Mouse (Mus musculus) forebrain, embryonic 13.5 days (tissue): ENCODE results near the gene S100pbp. TPM values are rescaled to one million over a fixed set of nuclear protein-coding genes. Genes with fewer than 3 reads are reported as not detected.

Source experiments
- ATAC-seq: fragments of 200-750 bp; cut with Nextera tagmentation; 2 replicates; pipeline ENCODE4 v1.8.0; 2017
- H3K27ac ChIP-seq: fragments of 300-500 bp; sonication (generic); 2 replicates; pipeline ENCODE4 v1.5.1; 2015; ENCODE audit warnings: inconsistent platforms, mild to moderate bottlenecking, moderate library complexity
- H3K27me3 ChIP-seq: fragments of 300-500 bp; sonication (generic); 2 replicates; pipeline ENCODE4 v1.6.1; 2015; ENCODE audit warnings: mild to moderate bottlenecking, inconsistent platforms
- H3K36me3 ChIP-seq: fragments of 300-500 bp; sonication (generic); 2 replicates; pipeline ENCODE4 v1.6.1; 2015; ENCODE audit warnings: mild to moderate bottlenecking, inconsistent platforms; ENCODE audit not compliant: poor library complexity, severe bottlenecking
- H3K4me1 ChIP-seq: fragments of 300-500 bp; sonication (generic); 2 replicates; pipeline ENCODE4 v1.6.1; 2015; ENCODE audit warnings: inconsistent platforms
- H3K4me2 ChIP-seq: fragments of 300-500 bp; sonication (generic); 2 replicates; pipeline ENCODE4 v1.6.1; 2015; ENCODE audit warnings: inconsistent platforms, mild to moderate bottlenecking, moderate library complexity
- H3K4me3 ChIP-seq: fragments of 300-500 bp; sonication (generic); 2 replicates; pipeline ENCODE4 v1.5.1; 2015; ENCODE audit warnings: mild to moderate bottlenecking, inconsistent platforms
- H3K9ac ChIP-seq: fragments of 300-500 bp; sonication (generic); 2 replicates; pipeline ENCODE4 v1.6.1; 2015; ENCODE audit warnings: mild to moderate bottlenecking, inconsistent platforms
- H3K9me3 ChIP-seq: fragments of 300-500 bp; sonication (generic); replicated peaks from 2 replicates; pipeline ENCODE4 v1.6.1; 2016; ENCODE audit warnings: inconsistent platforms
- WGBS: fragments of 180-500 bp; shearing (Covaris S2); methylation state at CpG from one replicate; pipeline ENCODE4 v1.1.7; 2015; 5-methylcytosine and 5-hydroxymethylcytosine counted together
- polyA plus RNA-seq: library from polyadenylated mRNA; unstranded; fragments of >200 nt; fragmentation: Nextera tagmentation; extraction: Ambion mirVana; gene quantifications from 2 replicates; pipeline ENCODE4 v1.2.1, GENCODE M21; 2015

Gene S100pbp
- polyA plus RNA-seq, 1 experiment from 2014 or later = 15.6 TPM

DNA sequence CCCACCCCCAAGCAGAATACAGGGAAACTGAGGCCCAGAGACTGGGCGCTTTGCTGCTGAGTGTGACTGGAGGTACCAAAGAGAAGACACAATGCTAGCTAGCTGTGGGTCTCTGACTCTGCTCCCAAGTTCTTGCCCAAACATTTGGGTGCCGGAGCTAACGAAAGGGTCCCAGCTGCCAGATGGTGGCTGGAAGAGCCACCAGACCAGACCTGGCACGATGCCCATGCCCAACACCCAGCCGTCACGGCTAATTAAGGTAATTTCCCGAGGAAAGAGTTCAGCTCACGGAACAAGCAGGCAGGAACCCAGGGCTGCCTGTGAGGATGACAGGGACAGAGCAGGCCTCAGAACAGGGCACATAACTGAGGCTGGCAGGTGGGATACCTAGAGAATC lies 38.5 kb upstream of the S100pbp start:
- peak overlapping the region; percentile 67 for H3K4me2 ChIP-seq
- peak overlapping the region; percentile 67 for H3K9ac ChIP-seq
- H3K4me1 ChIP-seq = peaks cover 57% of the 10 kb centered on the region
- H3K27ac ChIP-seq = peak overlapping the region; percentile 72
- peaks cover 20% of the 10 kb centered on the region for H3K36me3 ChIP-seq
- H3K27me3 ChIP-seq = peaks cover 3% of the 10 kb centered on the region; the same call in 1 of the 2 replicates
- peak overlapping the region; percentile 43 for H3K4me3 ChIP-seq
- ATAC-seq = peak; percentile 29; the same call in 1 of the 2 replicates
- H3K9me3 ChIP-seq = no peaks in the 10 kb centered on the region
- 10% methylated on average over 8 of the region's 8 CpGs for WGBS

DNA sequence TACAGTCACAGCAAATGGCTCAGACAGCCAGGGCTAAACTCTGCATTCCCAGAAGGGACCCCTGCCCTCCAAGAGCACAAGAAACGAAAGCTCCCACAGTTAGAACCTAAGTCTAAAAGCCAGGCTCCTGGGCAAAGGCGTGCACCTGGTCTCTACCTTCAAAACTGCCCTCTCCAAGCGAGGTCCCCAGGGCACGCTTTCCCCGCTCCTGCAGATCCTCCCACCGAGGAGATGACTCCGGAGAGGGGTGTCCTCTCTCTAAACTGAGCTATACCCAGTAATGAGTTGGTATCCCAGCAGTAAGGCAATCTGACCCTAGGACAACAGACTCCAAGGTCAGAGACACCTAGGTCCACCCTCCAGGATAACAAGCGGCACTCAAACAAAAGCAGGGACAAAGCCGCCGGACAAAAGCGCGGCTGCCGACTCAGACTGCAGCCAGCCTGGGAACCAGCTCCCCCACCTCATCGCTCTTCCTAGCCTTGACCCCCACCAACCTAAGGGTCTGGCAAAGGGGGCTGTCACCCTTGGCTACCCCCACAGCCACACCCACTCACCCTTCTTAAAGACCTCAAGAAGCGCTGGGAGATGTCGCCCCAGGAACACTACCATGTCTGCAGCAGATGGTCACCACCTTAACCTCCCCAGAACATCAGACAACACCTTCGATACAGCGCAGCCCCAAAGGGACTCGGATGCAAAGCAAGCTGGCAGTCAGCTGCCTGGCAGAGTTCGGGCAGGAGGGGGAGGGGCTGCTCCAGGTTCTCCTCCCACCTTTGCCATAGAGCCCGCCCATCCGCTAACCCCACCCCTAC lies 37.9 kb upstream of the S100pbp start:
- no peaks in the 10 kb centered on the region for H3K9me3 ChIP-seq
- H3K4me3 ChIP-seq = peak overlapping the region; percentile 43
- peak overlapping the region; percentile 67 for H3K4me2 ChIP-seq
- ATAC-seq = peak; percentile 60
- 6% methylated on average over 22 of the region's 22 CpGs for WGBS
- H3K36me3 ChIP-seq = peaks cover 26% of the 10 kb centered on the region
- H3K27me3 ChIP-seq = peaks cover 8% of the 10 kb centered on the region; the same call in 1 of the 2 replicates
- H3K27ac ChIP-seq = peak overlapping the region; percentile 72
- peak overlapping the region; percentile 67 for H3K9ac ChIP-seq
- peaks cover 59% of the 10 kb centered on the region for H3K4me1 ChIP-seq

DNA sequence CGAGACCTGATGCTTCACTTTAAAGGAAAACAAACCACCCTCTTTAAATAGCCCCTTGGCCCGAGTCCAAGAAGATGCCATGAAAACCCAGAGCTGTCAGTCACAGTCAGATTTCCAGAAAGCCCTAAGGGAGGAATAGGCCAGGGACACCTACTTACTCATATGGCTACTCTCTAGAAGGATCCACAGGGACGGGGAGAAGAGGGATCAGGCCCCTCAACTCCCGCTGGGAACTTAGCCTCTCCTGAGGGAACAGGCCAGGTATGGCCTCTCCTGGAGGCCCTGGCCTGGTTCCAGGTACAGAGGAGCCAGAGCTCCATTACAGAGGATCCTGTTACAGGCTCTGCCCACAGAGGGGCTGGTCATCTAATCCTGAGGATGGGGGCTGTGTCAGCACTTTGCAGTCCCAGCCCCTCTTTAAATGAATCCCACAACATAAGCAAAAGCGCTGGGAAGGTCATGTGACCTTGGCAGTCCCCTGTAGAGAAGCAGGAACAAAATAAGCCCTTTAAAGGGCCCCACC lies 37.0 kb upstream of the S100pbp start:
- ATAC-seq = no peak
- peak overlapping the region; percentile 67 for H3K9ac ChIP-seq
- peaks cover 53% of the 10 kb centered on the region for H3K4me1 ChIP-seq
- H3K27ac ChIP-seq = no peak overlapping the region
- H3K27me3 ChIP-seq = peaks cover 10% of the 10 kb centered on the region; the same call in 1 of the 2 replicates
- no peaks in the 10 kb centered on the region for H3K9me3 ChIP-seq
- 17% methylated on average over 5 of the region's 5 CpGs for WGBS
- H3K36me3 ChIP-seq = peaks cover 34% of the 10 kb centered on the region
- peak overlapping the region; percentile 67 for H3K4me2 ChIP-seq
- H3K4me3 ChIP-seq = peak overlapping the region; percentile 43

DNA sequence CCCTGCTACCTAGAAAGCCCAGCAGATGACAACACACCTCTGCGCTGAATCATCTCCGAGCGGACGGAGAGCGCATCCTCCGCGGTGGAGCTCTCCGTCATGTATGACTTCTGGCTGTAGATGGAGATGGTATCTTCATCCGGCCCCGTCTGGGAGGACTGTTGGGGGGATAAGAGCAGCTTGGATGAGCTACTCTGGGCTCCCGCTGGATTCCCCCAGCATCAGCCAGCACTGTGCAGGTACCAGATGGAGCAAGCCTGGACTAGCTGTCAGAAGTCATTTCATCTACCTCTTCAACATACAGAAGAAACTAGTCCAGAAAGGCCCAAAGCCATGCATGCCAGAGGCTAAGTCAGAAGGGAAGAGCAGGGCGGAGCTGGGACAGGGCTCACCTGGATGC lies 35.8 kb upstream of the S100pbp start:
- H3K27ac ChIP-seq = no peak overlapping the region
- H3K4me3 ChIP-seq = no peak overlapping the region
- H3K4me2 ChIP-seq = no peak overlapping the region
- peaks cover 45% of the 10 kb centered on the region for H3K36me3 ChIP-seq
- peaks cover 10% of the 10 kb centered on the region; the same call in 1 of the 2 replicates for H3K27me3 ChIP-seq
- ATAC-seq = no peak
- 96% methylated on average over 12 of the region's 12 CpGs for WGBS
- H3K4me1 ChIP-seq = peaks cover 49% of the 10 kb centered on the region
- no peak overlapping the region for H3K9ac ChIP-seq
- no peaks in the 10 kb centered on the region for H3K9me3 ChIP-seq

DNA sequence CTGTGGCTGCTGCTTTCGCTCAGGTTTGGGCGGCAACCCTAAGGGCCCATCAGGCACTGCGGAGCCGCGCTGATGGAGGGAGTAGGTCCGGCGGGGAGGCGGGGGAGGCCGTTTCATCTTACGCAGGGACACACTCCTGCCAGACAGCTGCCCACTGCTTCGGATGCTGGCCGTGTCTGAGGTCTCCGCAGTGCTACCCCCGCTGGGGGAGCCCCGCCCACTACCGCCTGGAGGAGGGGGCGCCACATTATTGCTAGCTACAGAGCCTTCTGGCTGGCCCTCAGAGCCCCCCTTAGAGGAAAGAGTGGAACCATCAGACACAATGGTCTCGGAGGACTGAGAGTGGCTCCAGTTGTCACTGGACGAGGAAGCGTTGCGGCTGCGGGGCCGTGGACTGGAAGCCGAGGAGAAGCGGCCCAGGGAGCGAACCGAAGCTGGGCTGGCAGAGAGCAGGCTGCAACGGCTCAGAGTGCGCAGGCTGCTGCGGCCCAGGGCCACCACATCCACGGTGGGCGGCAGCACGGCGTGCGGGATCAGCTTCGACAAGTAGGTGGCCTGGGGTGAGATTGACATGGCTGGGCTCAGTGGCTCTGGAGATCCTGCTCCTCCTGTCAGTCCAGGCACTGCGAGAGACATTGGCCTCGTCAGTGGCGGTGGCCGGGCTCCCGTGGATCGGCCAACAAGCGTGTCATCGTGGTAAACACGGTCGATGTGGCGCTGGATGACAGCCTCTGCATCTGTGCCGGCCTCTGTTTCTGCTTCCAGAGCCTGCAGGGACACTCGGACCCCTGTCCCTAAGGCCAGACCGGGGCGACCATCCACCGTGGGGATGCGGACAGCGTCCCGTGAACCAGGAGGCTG lies 34.1 kb upstream of the S100pbp start:
- peak; percentile 22; the same call in 1 of the 2 replicates for ATAC-seq
- WGBS = 34% methylated on average over 41 of the region's 55 CpGs
- peaks cover 10% of the 10 kb centered on the region; the same call in 1 of the 2 replicates for H3K27me3 ChIP-seq
- peaks cover 61% of the 10 kb centered on the region for H3K36me3 ChIP-seq
- peak overlapping the region; percentile 31 for H3K4me3 ChIP-seq
- H3K27ac ChIP-seq = no peak overlapping the region; the same call in 1 of the 2 replicates
- peaks cover 49% of the 10 kb centered on the region for H3K4me1 ChIP-seq
- H3K4me2 ChIP-seq = peak overlapping the region; percentile 62
- H3K9me3 ChIP-seq = no peaks in the 10 kb centered on the region
- peak overlapping the region; percentile 58 for H3K9ac ChIP-seq

DNA sequence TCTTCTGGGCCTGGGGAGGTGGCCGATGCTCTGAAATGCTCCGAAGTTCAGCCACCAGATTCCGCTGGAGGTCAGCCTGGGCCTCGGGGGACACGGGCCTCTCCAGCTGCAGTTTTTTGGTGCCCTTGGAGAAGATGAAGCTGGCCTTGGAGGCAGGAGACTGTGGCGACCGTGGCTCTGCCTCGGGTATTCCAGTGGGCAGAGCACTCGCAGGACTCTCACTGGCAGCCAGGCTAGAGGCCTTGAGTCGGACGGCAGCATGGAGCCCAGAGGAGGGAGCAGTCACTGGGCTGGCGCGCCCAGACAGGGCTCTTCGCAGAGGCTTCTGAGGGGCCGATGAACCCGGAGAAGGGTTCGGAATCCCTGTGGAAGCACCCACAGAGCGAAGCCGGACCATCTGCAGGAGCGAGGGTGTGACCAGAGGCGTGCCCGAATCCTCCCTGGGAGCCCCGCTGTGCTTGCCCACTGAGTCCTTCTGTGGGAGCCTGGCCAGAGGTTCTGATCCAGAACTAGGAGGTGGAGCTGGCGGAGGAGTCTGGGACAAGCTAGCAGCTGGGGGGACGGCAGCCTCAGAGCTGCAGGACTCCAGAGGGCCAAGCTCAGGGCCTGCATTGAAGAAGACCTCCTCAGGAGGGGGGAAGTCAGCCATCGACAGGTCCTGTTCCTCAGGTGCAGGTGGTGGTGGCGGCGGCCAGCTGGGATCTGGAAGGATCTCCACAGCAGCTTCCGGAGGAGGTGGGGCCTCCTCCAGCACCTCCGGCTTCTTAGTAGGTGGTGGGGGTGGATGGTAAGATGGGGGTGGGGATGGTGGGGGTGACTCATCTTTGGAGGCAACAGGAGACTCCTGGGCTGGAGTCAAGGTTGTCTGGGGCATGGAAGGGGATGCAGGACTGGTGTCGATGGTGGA lies 32.7 kb upstream of the S100pbp start:
- Histone ChIP-seq H3K27me3 (peaks cover 10% of the 10 kb centered on the region; the same call in 1 of the 2 replicates), H3K36me3 (peaks cover 75% of the 10 kb centered on the region), H3K4me3 (no peak overlapping the region), H3K4me2 (no peak overlapping the region), H3K9ac (no peak overlapping the region), H3K27ac (no peak overlapping the region), H3K4me1 (peaks cover 35% of the 10 kb centered on the region), H3K9me3 (no peaks in the 10 kb centered on the region)
- 82% methylated on average over 31 of the region's 31 CpGs for WGBS
- no peak for ATAC-seq

DNA sequence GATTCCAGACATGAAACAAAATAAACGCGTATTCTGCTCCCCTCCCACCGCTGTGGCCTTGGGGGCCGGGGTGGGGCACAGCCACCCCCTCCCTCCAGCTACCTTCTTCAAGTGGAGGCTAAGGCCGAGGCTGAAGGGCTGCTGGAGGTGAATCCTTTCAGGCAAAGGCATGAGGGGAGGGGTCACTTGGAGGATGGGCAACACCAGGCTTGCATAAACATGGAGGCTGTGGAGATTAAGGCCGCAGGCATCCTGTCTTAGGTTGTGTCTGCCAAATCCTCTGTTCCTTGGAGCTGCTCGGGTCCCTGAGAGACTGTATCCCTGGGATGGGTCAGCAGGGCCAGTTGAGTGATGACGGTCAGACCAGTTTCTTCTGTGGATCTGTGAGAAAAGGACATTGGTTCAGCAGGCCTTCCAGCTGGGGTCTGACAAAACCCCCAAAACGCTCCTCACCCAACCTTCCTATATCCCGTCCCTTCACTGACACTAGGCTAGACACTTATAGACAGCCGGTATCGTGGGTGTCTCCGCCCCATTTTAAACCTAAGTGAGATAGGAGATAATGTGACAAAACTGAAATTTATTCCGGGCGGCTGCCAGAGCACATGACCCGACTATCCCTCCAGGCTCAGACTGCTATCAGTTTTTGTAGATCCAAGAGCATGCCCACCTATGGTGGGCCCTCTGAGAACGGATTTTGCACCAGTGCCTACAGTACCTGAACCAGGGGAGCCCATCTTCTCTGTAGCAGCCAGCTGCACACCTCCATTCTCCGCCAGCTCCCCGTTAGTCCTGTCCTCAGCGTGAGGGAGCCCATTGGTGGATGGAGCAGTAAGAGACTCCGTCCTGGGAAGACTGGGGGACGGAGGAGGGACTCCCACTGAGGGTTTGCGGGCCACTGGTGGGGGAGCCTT lies 31.8 kb upstream of the S100pbp start:
- H3K36me3 ChIP-seq = peaks cover 84% of the 10 kb centered on the region

DNA sequence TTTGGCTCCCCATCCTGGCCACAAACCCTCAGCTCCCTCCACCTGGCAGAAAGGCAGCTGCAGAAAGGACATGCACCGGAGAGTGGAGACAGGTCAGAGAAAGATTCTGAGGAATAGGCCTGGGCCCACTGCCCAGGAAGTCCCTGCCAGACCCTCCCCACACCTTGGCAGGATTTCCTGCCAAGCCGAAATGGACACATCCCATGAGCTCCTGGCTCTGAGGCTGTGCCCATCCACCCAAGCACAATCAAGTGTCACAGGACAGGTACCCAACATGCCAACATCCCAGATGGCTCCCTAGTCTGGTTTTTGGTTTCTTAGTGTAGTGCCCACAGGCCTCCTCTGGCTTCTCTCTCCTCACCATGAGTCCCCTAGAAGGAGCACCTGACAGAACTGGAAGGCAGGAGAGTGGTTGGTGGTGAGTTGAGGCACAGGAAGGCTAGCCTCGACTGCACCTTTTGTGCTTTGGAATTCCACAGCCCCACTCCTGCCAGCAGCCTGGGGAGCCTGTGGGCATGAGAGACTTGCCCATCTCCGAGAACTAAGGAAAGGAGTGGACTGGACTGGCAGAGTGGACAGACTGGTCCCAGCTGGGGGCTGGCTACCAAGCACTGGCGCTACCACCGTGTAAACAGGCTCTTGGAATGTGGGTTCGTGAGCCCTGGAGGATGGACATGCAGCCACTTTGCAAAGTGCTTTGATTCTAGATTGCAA lies 31.0 kb upstream of the S100pbp start:
- 82% methylated on average over 7 of the region's 7 CpGs for WGBS
- H3K27me3 ChIP-seq = peaks cover 6% of the 10 kb centered on the region; the same call in 1 of the 2 replicates
- H3K36me3 ChIP-seq = peaks cover 92% of the 10 kb centered on the region
- no peak for ATAC-seq
- no peak overlapping the region for H3K4me3 ChIP-seq
- peaks cover 18% of the 10 kb centered on the region for H3K4me1 ChIP-seq
- no peak overlapping the region for H3K9ac ChIP-seq
- H3K4me2 ChIP-seq = no peak overlapping the region
- 0 out of 2 replicates have a peak overlapping the region, but pooled peaks have one; percentile 6 for H3K27ac ChIP-seq
- H3K9me3 ChIP-seq = no peaks in the 10 kb centered on the region

More for the DNA sequence above, 31.8 kb upstream of the S100pbp start:
- no peak overlapping the region for H3K4me3 ChIP-seq
- H3K9me3 ChIP-seq = no peaks in the 10 kb centered on the region
- peaks cover 26% of the 10 kb centered on the region for H3K4me1 ChIP-seq
- 0 out of 2 replicates have a peak overlapping the region, but pooled peaks have one; percentile 6 for H3K27ac ChIP-seq
- H3K4me2 ChIP-seq = no peak overlapping the region
- no peak overlapping the region for H3K9ac ChIP-seq
- peaks cover 10% of the 10 kb centered on the region; the same call in 1 of the 2 replicates for H3K27me3 ChIP-seq
- WGBS = 80% methylated on average over 23 of the region's 23 CpGs
- no peak for ATAC-seq

DNA sequence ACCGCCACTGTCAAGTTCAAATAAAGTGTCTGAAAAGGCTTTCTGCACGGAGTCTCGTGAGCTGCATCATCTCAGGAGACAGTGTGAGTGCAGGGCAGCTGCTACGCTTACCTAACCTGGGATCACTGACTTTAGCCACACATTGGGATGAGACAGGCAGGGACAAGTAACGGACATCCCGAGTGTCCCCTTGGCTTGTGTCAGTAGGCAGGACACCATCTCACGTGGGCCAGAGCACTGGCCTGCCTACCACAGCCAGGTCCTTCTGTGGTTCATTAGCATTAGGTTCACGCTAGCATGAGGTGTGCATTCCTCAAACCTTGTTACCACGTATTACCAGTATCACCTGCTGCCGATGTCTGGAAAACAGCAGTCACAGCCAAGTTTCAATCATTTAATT lies 29.7 kb upstream of the S100pbp start:
- Histone ChIP-seq H3K36me3 (peaks cover 95% of the 10 kb centered on the region), H3K9ac (no peak overlapping the region), H3K27me3 (0 out of 2 replicates have a peak, but pooled peaks cover 6% of the 10 kb centered on the region), H3K4me2 (no peak overlapping the region), H3K9me3 (no peaks in the 10 kb centered on the region), H3K4me3 (no peak overlapping the region), H3K27ac (no peak overlapping the region), H3K4me1 (peaks cover 15% of the 10 kb centered on the region)
- 84% methylated on average over 10 of the region's 10 CpGs for WGBS
- no peak for ATAC-seq
